Mouse (Mus musculus) ES-E14 (cell line): ENCODE measurements around the gene Gm8369.

Experiments used
- CHD2 ChIP-seq: IDR thresholded peaks from 2 replicates; pipeline ENCODE4 v1.6.1; 2014; ENCODE audit warnings: mild to moderate bottlenecking, low read depth, low read length, inconsistent platforms
- HCFC1 ChIP-seq: IDR thresholded peaks from 2 replicates; pipeline ENCODE4 v1.6.1; 2012; ENCODE audit warnings: low read length, inconsistent platforms, borderline replicate concordance; ENCODE audit not compliant: insufficient read depth
- MAFK ChIP-seq: IDR thresholded peaks from 2 replicates; pipeline ENCODE4 v1.6.1; 2014; ENCODE audit warnings: mild to moderate bottlenecking, low read depth, low read length, inconsistent platforms; ENCODE audit not compliant: insufficient read depth
- ZC3H11A ChIP-seq: IDR thresholded peaks from 2 replicates; pipeline ENCODE4 v1.6.1; 2012; ENCODE audit warnings: low read depth, mild to moderate bottlenecking, inconsistent platforms, low read length, borderline replicate concordance
- ZNF384 ChIP-seq: IDR thresholded peaks from 2 replicates; pipeline ENCODE4 v1.6.1; 2012; ENCODE audit warnings: low read depth, low read length, inconsistent platforms

- TF ChIP-seq ZNF384 (no peak), HCFC1 (no peak), CHD2 (no peak), MAFK (no peak), ZC3H11A (no peak)
Observed at GRCm38 (mm10) chr19:11536593-11536992, 50.9 kb downstream of the Gm8369 start, which contains the start of gene Ms4a4d.
